Comparison of ENCODE assay signal across 24 mouse cellular contexts in the genomic region with DNA sequence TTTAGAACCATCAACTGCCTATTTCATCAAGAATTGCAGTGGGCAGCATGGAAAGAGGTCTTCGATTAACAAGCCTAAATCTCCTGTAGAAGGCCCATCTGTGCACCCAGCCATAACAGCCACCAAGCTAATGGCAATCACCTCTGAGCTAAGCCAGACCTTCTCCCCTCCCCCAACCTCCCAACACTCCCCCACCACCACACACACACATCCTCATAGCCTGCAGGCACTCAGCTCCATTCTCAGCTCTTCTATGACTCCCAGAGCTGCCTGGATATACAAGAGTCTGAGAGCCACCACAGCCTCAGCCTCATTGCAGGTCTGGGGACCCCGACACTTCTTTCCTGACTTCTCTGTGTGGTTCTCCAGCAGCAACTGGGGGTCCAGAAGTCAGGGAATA. TPM values are rescaled to one million over a fixed set of nuclear protein-coding genes. Genes with fewer than 3 reads are reported as not detected.
A peak's percentile ranks its signal among the peaks of the same experiment; 100 is the strongest.
DNase-seq lines count a peak whose midpoint lies in the region; ATAC-seq and TF ChIP-seq lines count a peak whose summit lies in the region.
"Had no signal": no experiment of that assay in that cellular context is flagged by ENCODE, and none has a peak within 500 bp of the region (broad histone marks: within the 10 kb centered on the region; RNA-seq: fewer than 3 reads in every experiment).

No protein-coding gene starts in this region.

- no peak for DNase-seq in heart, postnatal 25 days (ENCODE audit: low spot score)
- peak; percentile 30 for DNase-seq in ES-E14 (ENCODE audit: low read depth, low spot score)
- no peak for DNase-seq in frontal cortex, postnatal 14 days (ENCODE audit: low spot score in 2 of 2)
- DNase-seq in urinary bladder, adult 18-20 months (ENCODE audit: low spot score in 2 of 2): no peak
- DNase-seq: adrenal gland, adult 8-10 months; adrenal gland, postnatal 14 days; adrenal gland, postnatal 36 days; cerebellum, adult 11-12 months; cerebellum, adult 2 months; cerebellum, adult 9-10 months; cerebellum, postnatal 10 days; cerebellum, postnatal 25 days; embryo, embryonic 11 days had no signal

- no peak overlapping the region for H3K9ac ChIP-seq in heart, embryonic 11.5 days (ENCODE audit: low read depth, low read length)
- H3K9ac ChIP-seq in ES-Bruce4 (ENCODE audit: low read depth, poor library complexity, severe bottlenecking) (no peak overlapping the region), ES-E14 (ENCODE audit: insufficient read depth, low read depth, low read length, poor library complexity, severe bottlenecking) (no peak overlapping the region)
- H3K9ac ChIP-seq: embryonic facial prominence, embryonic 13.5 days; embryonic facial prominence, embryonic 15.5 days; forebrain, embryonic 13.5 days had no signal

- H3K27me3 ChIP-seq in heart, embryonic 11.5 days (ENCODE audit: control insufficient read depth, insufficient read depth, low read length): no peaks in the 10 kb centered on the region
- H3K27me3 ChIP-seq in ES-Bruce4 (ENCODE audit: control insufficient read depth, insufficient read depth, low read length, poor library complexity, severe bottlenecking): no peaks in the 10 kb centered on the region
- H3K27me3 ChIP-seq: embryonic facial prominence, embryonic 13.5 days; embryonic facial prominence, embryonic 15.5 days; forebrain, embryonic 13.5 days had no signal

- no peaks in the 10 kb centered on the region; the same call in 1 of the 2 replicates for H3K9me3 ChIP-seq in heart, embryonic 11.5 days (replicated peaks; ENCODE audit: control insufficient read depth, low read length)
- H3K9me3 ChIP-seq in ES-Bruce4 (replicated peaks; ENCODE audit: control insufficient read depth, insufficient read depth, low read length, poor library complexity, severe bottlenecking) (peaks cover 10% of the 10 kb centered on the region), ES-E14 (ENCODE audit: control insufficient read depth, insufficient read depth, low read depth, low read length) (no peaks in the 10 kb centered on the region)
- H3K9me3 ChIP-seq: embryonic facial prominence, embryonic 15.5 days had no signal

- in situ Hi-C loops in ES-E14 (cut with MboI; ENCODE audit: low sequenced_read_pairs in 2 of 2, unreplicated experiment in 2 of 2): no loop called here

- intact Hi-C loops in heart, postnatal 25 days (cut with DNase I): no loop called here

- no peak for ATAC-seq in heart, embryonic 11.5 days (replicated peaks; ENCODE audit: insufficient number of reproducible peaks, low FRiP score, low TSS enrichment)
- ATAC-seq in monocyte, adult 5-6 weeks (replicated peaks; ENCODE audit: insufficient number of reproducible peaks, low FRiP score, low TSS enrichment, poor library complexity, severe bottlenecking): 0 out of 2 replicates have a peak, but pooled peaks have one; percentile 17
- ATAC-seq: activated CD4-positive, CD25-positive, alpha-beta regulatory T cell, adult 4 months; forebrain, embryonic 13.5 days; forebrain, embryonic 16.5 days had no signal

- TF ChIP-seq CTCF in ES-Bruce4 (IDR thresholded peaks at IDR 0.05; ENCODE audit: low read depth, low read length): no peak

- no peak for TF ChIP-seq POLR2A in ES-Bruce4 (IDR thresholded peaks at IDR 0.05; ENCODE audit: insufficient read depth, low read length)

- H3K36me3 ChIP-seq in heart, embryonic 11.5 days (ENCODE audit: control insufficient read depth, insufficient read depth, low read length): no peaks in the 10 kb centered on the region; the same call in 1 of the 2 replicates
- H3K36me3 ChIP-seq in ES-Bruce4 (ENCODE audit: control insufficient read depth, insufficient read depth, low read length, poor library complexity, severe bottlenecking): no peaks in the 10 kb centered on the region
- H3K36me3 ChIP-seq in ES-E14 (ENCODE audit: control insufficient read depth, insufficient read depth, low read length, poor library complexity, severe bottlenecking): no peaks in the 10 kb centered on the region
- H3K36me3 ChIP-seq: embryonic facial prominence, embryonic 15.5 days had no signal

- no peak overlapping the region for H3K4me3 ChIP-seq in heart, embryonic 11.5 days (ENCODE audit: low read depth, low read length)
- H3K4me3 ChIP-seq in ES-Bruce4 (ENCODE audit: low read depth, low read length) (no peak overlapping the region), ES-E14 (ENCODE audit: insufficient read depth in 1 of 2, low read depth in 1 of 2, low read length in 2 of 2, poor library complexity in 1 of 2, severe bottlenecking in 1 of 2) (no peak overlapping the region)
- H3K4me3 ChIP-seq: embryonic facial prominence, embryonic 13.5 days; embryonic facial prominence, embryonic 15.5 days; erythroblast, embryonic 14.5 days; forebrain, embryonic 10.5 days; forebrain, embryonic 13.5 days had no signal

- no peak overlapping the region for H3K4me2 ChIP-seq in heart, embryonic 11.5 days
- H3K4me2 ChIP-seq: embryonic facial prominence, embryonic 13.5 days; embryonic facial prominence, embryonic 15.5 days; forebrain, embryonic 13.5 days had no signal

- no peaks in the 10 kb centered on the region for H3K4me1 ChIP-seq in heart, embryonic 11.5 days (ENCODE audit: control insufficient read depth, insufficient read depth, low read length)
- H3K4me1 ChIP-seq in ES-Bruce4 (ENCODE audit: control insufficient read depth, insufficient read depth, low read length) (no peaks in the 10 kb centered on the region), ES-E14 (ENCODE audit: control insufficient read depth in 2 of 2, insufficient read depth in 2 of 2, low read length in 2 of 2, poor library complexity in 1 of 2) (peaks cover 0 to 5% of the 10 kb centered on the region in 2 experiments; a peak in 1 of 4 replicates)
- H3K4me1 ChIP-seq: embryonic facial prominence, embryonic 13.5 days; embryonic facial prominence, embryonic 15.5 days; forebrain, embryonic 13.5 days had no signal

- 71% methylated on average over 2 of the region's 2 CpGs for WGBS in heart, embryonic 11.5 days (ENCODE audit: insufficient replicate concordance)

- H3K27ac ChIP-seq in heart, embryonic 11.5 days (ENCODE audit: low read depth, low read length): 0 out of 2 replicates have a peak overlapping the region, but pooled peaks have one; percentile 15
- H3K27ac ChIP-seq in ES-Bruce4 (ENCODE audit: insufficient read depth, low read length) (no peak overlapping the region), ES-E14 (ENCODE audit: insufficient read depth, low read depth, low read length, poor library complexity, severe bottlenecking) (no peak overlapping the region)
- H3K27ac ChIP-seq: embryonic facial prominence, embryonic 13.5 days; embryonic facial prominence, embryonic 15.5 days; forebrain, embryonic 10.5 days; forebrain, embryonic 13.5 days had no signal

- peak; percentile 53; the same call in 1 of the 2 replicates for TF ChIP-seq EP300 in ES-Bruce4 (IDR thresholded peaks at IDR 0.05; ENCODE audit: insufficient read depth, low read depth, low read length)

TF ChIP-seq in ES-E14, 5 proteins besides CTCF, POLR2A, EP300 and RAD21:
- no peak for TF ChIP-seq ZC3H11A (IDR thresholded peaks at IDR 0.05; ENCODE audit: borderline replicate concordance, low read depth, low read length)
- TF ChIP-seq MAFK (IDR thresholded peaks at IDR 0.05; ENCODE audit: insufficient read depth, low read depth, low read length): no peak
- no peak for TF ChIP-seq ZNF384 (IDR thresholded peaks at IDR 0.05; ENCODE audit: low read depth, low read length)
- no peak for TF ChIP-seq CHD2 (IDR thresholded peaks at IDR 0.05; ENCODE audit: low read depth, low read length)
- no peak for TF ChIP-seq HCFC1 (IDR thresholded peaks at IDR 0.05; ENCODE audit: borderline replicate concordance, insufficient read depth, low read length)

RNA-seq across cellular contexts. Expression of a gene that starts 8.4 kb away (rescaled TPM):
- 14.2 and 18.7 TPM in 2 replicates for polyA plus RNA-seq in heart, embryonic 11.5 days (2014; fragmentation: Nextera tagmentation; extraction: Ambion mirVana)
- 10 to 100 TPM; 56.7 to 68.6 TPM for total RNA-seq in heart, postnatal 25 days (2021)
- 10.6 and 11.7 TPM in 2 replicates for polyA plus RNA-seq in ES-Bruce4 (2011; ENCODE audit: insufficient read depth, insufficient read length, low read depth, missing spikeins)
- total RNA-seq in ES-E14 (2012; rRNA removed): 10.3 and 10.4 TPM in 2 replicates
- 7.2 to 13.7 TPM (median 10.5 TPM) in 3 replicates for total RNA-seq in monocyte, adult 5-6 weeks (2017)

RNA-seq across cellular contexts. Expression of a gene that starts 34.5 kb away (rescaled TPM):
- 88.3 and 90.3 TPM in 2 replicates for polyA plus RNA-seq in heart, embryonic 11.5 days (2014; fragmentation: Nextera tagmentation; extraction: Ambion mirVana)
- 10 to 100 TPM; 26.1 to 27.2 TPM for total RNA-seq in heart, postnatal 25 days (2021)
- polyA plus RNA-seq in ES-Bruce4 (2011; ENCODE audit: insufficient read depth, insufficient read length, low read depth, missing spikeins): 27.4 and 33.4 TPM in 2 replicates
- total RNA-seq in ES-E14 (2012; rRNA removed): 31.7 and 48.7 TPM in 2 replicates
- total RNA-seq in monocyte, adult 5-6 weeks (2017): 164 to 214 TPM (median 184 TPM) in 3 replicates

RNA-seq across cellular contexts. Expression of a gene that starts 38.3 kb away (rescaled TPM):
- 174 and 184 TPM in 2 replicates for polyA plus RNA-seq in heart, embryonic 11.5 days (2014; fragmentation: Nextera tagmentation; extraction: Ambion mirVana)
- total RNA-seq in heart, postnatal 25 days (2021): 100 to 1,000 TPM; 145 to 152 TPM
- 61.8 and 69.3 TPM in 2 replicates for polyA plus RNA-seq in ES-Bruce4 (2011; ENCODE audit: insufficient read depth, insufficient read length, low read depth, missing spikeins)
- 125 and 170 TPM in 2 replicates for total RNA-seq in ES-E14 (2012; rRNA removed)
- total RNA-seq in monocyte, adult 5-6 weeks (2017): 29.1 to 47.5 TPM (median 33.5 TPM) in 3 replicates

RNA-seq across cellular contexts. Expression of a gene that starts 49.8 kb away (rescaled TPM):
- polyA plus RNA-seq in heart, embryonic 11.5 days (2014; fragmentation: Nextera tagmentation; extraction: Ambion mirVana): 761 and 811 TPM in 2 replicates
- 100 to 1,000 TPM; 914 to 924 TPM for total RNA-seq in heart, postnatal 25 days (2021)
- 1.6 and 2.2 TPM in 2 replicates for polyA plus RNA-seq in ES-Bruce4 (2011; ENCODE audit: insufficient read depth, insufficient read length, low read depth, missing spikeins)
- 4.1 and 4.2 TPM in 2 replicates for total RNA-seq in ES-E14 (2012; rRNA removed)
- 6.4 TPM in 1 of 3 replicates, not detected in the others for total RNA-seq in monocyte, adult 5-6 weeks (2017)
- total RNA-seq: adrenal gland, adult 8-10 months; adrenal gland, postnatal 14 days; adrenal gland, postnatal 36 days; common myeloid progenitor, adult 5-6 weeks had no signal
- polyA plus RNA-seq: erythroblast, embryonic 14.5 days had no signal
